Mouse (Mus musculus) heart, embryonic 12.5 days (tissue): ENCODE data around the gene Hand2. TPM values are rescaled to one million over a fixed set of nuclear protein-coding genes. Genes with fewer than 3 reads are reported as not detected.
A peak's percentile ranks its signal among the peaks of the same experiment; 100 is the strongest.

Experiments used
- ATAC-seq: fragments of 200-750 bp; cut with Nextera tagmentation; 2 replicates; pipeline ENCODE4 v1.8.0; 2017; ENCODE audit warnings: moderate TSS enrichment, moderate library complexity; ENCODE audit not compliant: insufficient number of reproducible peaks, low FRiP score
- H3K27ac ChIP-seq: fragments of 300-500 bp; sonication (generic); 2 replicates; pipeline ENCODE4 v1.5.1; 2016; ENCODE audit warnings: mild to moderate bottlenecking, moderate library complexity; ENCODE audit not compliant: poor library complexity, severe bottlenecking
- H3K27me3 ChIP-seq: fragments of 300-500 bp; sonication (generic); replicated peaks from 2 replicates; pipeline ENCODE4 v1.6.1; 2016; ENCODE audit warnings: mild to moderate bottlenecking, moderate library complexity
- H3K36me3 ChIP-seq: fragments of 300-500 bp; sonication (generic); 2 replicates; pipeline ENCODE4 v1.6.1; 2016; ENCODE audit warnings: mild to moderate bottlenecking, moderate library complexity
- H3K4me1 ChIP-seq: fragments of 300-500 bp; sonication (generic); replicated peaks from 2 replicates; pipeline ENCODE4 v1.6.1; 2016; ENCODE audit warnings: mild to moderate bottlenecking
- H3K4me2 ChIP-seq: fragments of 300-500 bp; sonication (generic); 2 replicates; pipeline ENCODE4 v1.6.1; 2016; ENCODE audit warnings: mild to moderate bottlenecking, moderate library complexity
- H3K4me3 ChIP-seq: fragments of 300-500 bp; sonication (generic); 2 replicates; pipeline ENCODE4 v1.5.1; 2016; ENCODE audit warnings: mild to moderate bottlenecking
- H3K9ac ChIP-seq: fragments of 300-500 bp; sonication (generic); 2 replicates; pipeline ENCODE4 v1.6.1; 2016; ENCODE audit warnings: mild to moderate bottlenecking, moderate library complexity
- H3K9me3 ChIP-seq: fragments of 300-500 bp; sonication (generic); replicated peaks from 2 replicates; pipeline ENCODE4 v1.6.1; 2016; ENCODE audit warnings: mild to moderate bottlenecking, moderate library complexity
- WGBS: fragments of 180-500 bp; shearing (Covaris S2); methylation state at CpG from one replicate; pipeline ENCODE4 v1.1.7; 2016; 5-methylcytosine and 5-hydroxymethylcytosine counted together
- polyA plus RNA-seq: library from polyadenylated mRNA; unstranded; fragments of >200 nt; fragmentation: Nextera tagmentation; extraction: Ambion mirVana; gene quantifications from 2 replicates; pipeline ENCODE4 v1.2.1, GENCODE M21; 2016

Gene Hand2
- polyA plus RNA-seq, result 18.0 and 19.4 TPM in 2 replicates

DNA sequence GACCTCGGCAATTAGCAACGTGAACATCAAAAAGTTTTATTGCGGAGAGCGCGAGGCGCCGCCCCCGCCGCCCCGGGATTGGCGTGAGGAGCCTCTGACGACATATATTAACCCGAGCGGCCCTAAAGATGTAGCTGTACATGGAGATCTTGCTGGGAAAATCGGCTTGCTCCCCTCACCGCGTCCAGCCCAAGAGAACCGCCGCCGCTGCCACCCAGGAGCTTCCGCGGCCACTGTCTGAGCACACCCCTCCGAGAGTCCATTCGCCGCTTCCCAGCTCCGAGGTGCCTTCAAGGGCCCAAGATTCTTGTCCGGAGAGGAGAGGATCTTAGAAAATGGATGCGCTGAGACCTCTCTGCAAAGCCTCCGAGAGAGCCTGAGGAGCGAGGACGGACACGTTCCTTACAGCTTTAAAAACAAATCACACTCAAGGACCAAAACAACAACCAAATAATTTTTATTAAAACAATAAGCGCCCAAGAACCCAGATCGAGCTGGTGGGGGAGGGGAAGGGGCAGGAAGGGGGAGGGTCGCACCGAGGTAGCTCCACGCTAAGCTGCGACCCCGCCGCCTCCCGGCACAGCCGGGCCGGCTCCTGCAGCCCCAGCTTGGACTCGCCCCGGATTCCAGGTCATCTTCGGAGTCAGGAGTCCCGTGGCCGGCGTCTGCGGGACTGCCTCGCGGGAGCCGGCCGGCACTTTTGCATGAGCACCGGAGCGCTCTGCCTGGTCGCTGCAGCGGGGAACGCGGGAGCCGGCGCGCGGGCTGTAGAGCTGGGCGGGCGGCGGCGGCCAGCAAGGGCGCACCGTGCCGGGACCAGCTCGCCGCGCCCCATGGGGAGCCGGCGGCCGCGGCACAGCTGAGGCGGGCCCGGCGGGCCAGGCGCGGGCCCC, at the start of gene Hand2:
Gene Hand2 (plus strand): TSS at position 133 of the 893 bp plus-strand sequence.
- Histone ChIP-seq H3K4me2 (peak within 1 kb of the TSS; percentile 94), H3K9ac (peak within 1 kb of the TSS; percentile 100), H3K36me3 (peaks cover 24% of the 10 kb centered on the region), H3K9me3 (no peaks in the 10 kb centered on the region), H3K27me3 (no peaks in the 10 kb centered on the region), H3K4me1 (peaks cover 14% of the 10 kb centered on the region), H3K4me3 (peak within 1 kb of the TSS; percentile 91), H3K27ac (peak within 1 kb of the TSS; percentile 98)
- under 1% methylated on average over 83 of the region's 83 CpGs for WGBS
- ATAC-seq, result peak; percentile 86

DNA sequence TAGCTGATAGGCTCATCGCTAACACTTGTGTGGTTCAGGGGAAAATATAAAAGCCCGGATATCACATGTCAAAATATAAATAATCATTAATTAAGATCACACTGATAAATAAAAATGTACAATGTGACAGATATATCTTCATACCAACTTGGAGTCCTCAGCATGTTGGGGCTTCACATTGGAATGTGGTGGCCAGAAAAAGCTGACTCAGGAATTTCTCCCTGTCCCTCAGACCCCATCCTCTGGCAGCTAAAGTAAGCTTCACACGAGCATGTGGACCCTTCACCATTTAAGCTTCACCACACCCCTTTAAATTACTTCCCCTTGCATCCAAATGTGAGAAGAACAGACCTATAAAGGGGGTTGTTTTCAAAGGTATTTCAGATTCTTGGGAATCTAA, 47.7 kb upstream of the Hand2 start:
- H3K9ac ChIP-seq, result no peak overlapping the region
- H3K4me1 ChIP-seq, result no peaks in the 10 kb centered on the region
- H3K4me3 ChIP-seq, result no peak overlapping the region
- no peak overlapping the region for H3K27ac ChIP-seq
- no peak for ATAC-seq
- no peaks in the 10 kb centered on the region for H3K27me3 ChIP-seq
- H3K4me2 ChIP-seq, result no peak overlapping the region
- no peaks in the 10 kb centered on the region for H3K36me3 ChIP-seq
- 69% methylated on average over 3 of the region's 3 CpGs for WGBS
- no peaks in the 10 kb centered on the region for H3K9me3 ChIP-seq

DNA sequence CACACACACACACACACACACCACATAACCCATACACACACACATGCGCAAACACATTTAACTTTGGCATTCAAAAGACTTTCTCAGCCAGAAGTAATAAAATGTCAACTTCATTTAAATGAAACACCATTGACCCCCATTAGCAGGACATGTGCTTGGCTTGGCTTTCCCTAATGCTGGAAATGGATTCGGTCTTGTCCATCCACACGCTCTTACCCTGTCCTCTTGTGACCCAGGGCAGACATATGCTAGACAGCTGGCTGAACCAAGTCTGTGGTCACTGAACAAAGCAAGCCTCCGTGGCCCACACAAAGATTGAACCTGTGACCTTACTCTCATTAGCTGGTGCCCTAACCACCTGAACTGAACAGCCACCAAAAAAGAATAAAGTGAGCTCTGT, 27.3 kb upstream of the Hand2 start:
- no peak for ATAC-seq
- 85% methylated on average over 4 of the region's 4 CpGs for WGBS
- H3K27ac ChIP-seq, result no peak overlapping the region
- H3K9me3 ChIP-seq, result no peaks in the 10 kb centered on the region
- no peak overlapping the region for H3K4me3 ChIP-seq
- no peaks in the 10 kb centered on the region for H3K36me3 ChIP-seq
- H3K4me1 ChIP-seq, result no peaks in the 10 kb centered on the region
- H3K4me2 ChIP-seq, result no peak overlapping the region
- H3K9ac ChIP-seq, result no peak overlapping the region
- H3K27me3 ChIP-seq, result no peaks in the 10 kb centered on the region

DNA sequence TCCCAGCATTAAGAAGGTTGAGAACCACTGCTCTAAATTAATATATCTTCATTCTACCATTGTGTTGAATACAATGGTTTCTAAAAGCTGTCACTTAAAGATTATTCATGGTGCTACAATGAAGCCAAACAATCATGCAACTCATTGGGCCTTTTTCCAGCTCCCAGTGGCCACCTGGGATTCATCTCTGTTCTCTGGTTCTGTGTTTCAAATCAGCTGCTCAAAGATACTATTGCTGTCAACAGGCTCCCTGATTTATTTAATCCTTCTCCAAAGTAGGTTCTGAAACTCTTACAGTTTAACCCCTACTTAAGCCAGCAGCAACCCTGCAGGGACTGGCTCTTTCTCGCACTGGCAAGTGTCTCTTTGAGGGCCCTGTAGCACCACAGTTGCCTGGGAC, 17.3 kb upstream of the Hand2 start:
- H3K27ac ChIP-seq, result no peak overlapping the region
- H3K9me3 ChIP-seq, result no peaks in the 10 kb centered on the region
- H3K9ac ChIP-seq, result no peak overlapping the region
- no peak for ATAC-seq
- H3K4me1 ChIP-seq, result 0 out of 2 replicates have a peak, but pooled peaks cover 4% of the 10 kb centered on the region
- H3K4me2 ChIP-seq, result no peak overlapping the region
- 55% methylated on average over 1 of the region's 1 CpGs for WGBS
- no peak overlapping the region for H3K4me3 ChIP-seq
- no peaks in the 10 kb centered on the region for H3K27me3 ChIP-seq
- peaks cover 34% of the 10 kb centered on the region for H3K36me3 ChIP-seq

- Histone ChIP-seq H3K9ac (no peak overlapping the region), H3K27ac (no peak overlapping the region)
- 63% methylated on average over 11 of the region's 11 CpGs for WGBS
Observed at GRCm38 (mm10) chr8:57304944-57305343, 15.8 kb upstream of the Hand2 start.

DNA sequence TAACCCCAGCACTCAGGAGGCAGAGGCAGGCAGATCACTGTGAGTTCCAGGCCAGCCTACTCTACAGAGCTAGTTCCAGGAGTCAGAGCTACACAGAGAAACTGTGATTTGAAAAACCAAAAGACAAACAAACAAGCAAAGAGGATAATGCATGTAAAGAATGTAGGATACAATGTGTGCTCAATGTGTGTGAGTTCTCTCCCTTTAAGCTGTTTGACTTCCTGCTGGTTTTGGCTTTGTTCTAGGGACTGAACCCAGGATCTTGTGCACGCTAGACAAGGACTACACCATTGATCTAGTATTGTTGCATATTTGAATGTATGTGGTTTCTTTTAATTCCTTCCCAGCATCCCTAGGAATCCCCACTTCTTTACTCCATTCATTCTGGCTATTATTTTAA, 14.3 kb upstream of the Hand2 start:
- no peak overlapping the region for H3K27ac ChIP-seq
- no peaks in the 10 kb centered on the region for H3K9me3 ChIP-seq
- no peaks in the 10 kb centered on the region for H3K27me3 ChIP-seq
- H3K4me3 ChIP-seq, result no peak overlapping the region
- 0 out of 2 replicates have a peak, but pooled peaks cover 4% of the 10 kb centered on the region for H3K4me1 ChIP-seq
- H3K4me2 ChIP-seq, result no peak overlapping the region
- H3K9ac ChIP-seq, result no peak overlapping the region
- peaks cover 34% of the 10 kb centered on the region for H3K36me3 ChIP-seq
- no peak for ATAC-seq
- WGBS, result 80% methylated on average over 1 of the region's 1 CpGs

More at GRCm38 (mm10) chr8:57304944-57305343, 15.8 kb upstream of the Hand2 start:
- no peaks in the 10 kb centered on the region for H3K9me3 ChIP-seq
- no peak for ATAC-seq
- H3K4me1 ChIP-seq, result 0 out of 2 replicates have a peak, but pooled peaks cover 4% of the 10 kb centered on the region
- H3K36me3 ChIP-seq, result peaks cover 34% of the 10 kb centered on the region
- H3K4me2 ChIP-seq, result no peak overlapping the region
- no peak overlapping the region for H3K4me3 ChIP-seq
- no peaks in the 10 kb centered on the region for H3K27me3 ChIP-seq

DNA sequence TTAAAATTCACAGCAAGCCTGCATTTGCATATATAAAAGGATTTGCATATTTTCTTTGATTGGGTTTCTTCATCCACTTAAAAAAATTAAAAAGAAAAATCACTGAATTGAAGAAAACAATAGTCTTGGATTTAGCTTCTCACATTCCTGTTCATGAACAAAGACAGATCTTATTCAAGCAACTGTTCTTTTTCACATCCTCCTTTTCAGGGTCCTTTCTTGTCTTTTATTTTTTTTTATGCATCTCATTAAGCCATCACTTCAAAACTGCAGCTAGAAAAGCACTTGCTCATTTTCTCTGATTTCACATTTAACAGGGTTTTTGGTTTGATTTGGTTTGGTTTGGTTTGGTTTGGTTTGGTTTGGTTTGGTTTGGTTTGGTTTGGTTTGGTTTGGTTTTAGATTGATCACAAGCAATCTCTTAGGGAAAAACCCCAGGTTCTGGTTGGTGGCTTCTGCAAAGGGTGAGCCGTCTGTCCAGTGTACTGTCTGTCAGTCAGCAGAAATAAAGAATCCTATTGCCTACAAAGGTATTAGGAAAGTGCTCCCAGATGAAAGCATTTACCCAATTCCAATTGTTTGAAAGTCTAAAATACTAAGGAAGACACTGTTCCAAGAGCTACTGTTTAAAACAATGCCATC, 10.8 kb upstream of the Hand2 start:
- Histone ChIP-seq H3K4me3 (no peak overlapping the region), H3K4me2 (no peak overlapping the region), H3K27ac (no peak overlapping the region), H3K9me3 (no peaks in the 10 kb centered on the region), H3K4me1 (peaks cover 17% of the 10 kb centered on the region), H3K27me3 (no peaks in the 10 kb centered on the region), H3K36me3 (peaks cover 29% of the 10 kb centered on the region), H3K9ac (no peak overlapping the region)
- WGBS, result 56% methylated on average over 1 of the region's 1 CpGs
- no peak for ATAC-seq

DNA sequence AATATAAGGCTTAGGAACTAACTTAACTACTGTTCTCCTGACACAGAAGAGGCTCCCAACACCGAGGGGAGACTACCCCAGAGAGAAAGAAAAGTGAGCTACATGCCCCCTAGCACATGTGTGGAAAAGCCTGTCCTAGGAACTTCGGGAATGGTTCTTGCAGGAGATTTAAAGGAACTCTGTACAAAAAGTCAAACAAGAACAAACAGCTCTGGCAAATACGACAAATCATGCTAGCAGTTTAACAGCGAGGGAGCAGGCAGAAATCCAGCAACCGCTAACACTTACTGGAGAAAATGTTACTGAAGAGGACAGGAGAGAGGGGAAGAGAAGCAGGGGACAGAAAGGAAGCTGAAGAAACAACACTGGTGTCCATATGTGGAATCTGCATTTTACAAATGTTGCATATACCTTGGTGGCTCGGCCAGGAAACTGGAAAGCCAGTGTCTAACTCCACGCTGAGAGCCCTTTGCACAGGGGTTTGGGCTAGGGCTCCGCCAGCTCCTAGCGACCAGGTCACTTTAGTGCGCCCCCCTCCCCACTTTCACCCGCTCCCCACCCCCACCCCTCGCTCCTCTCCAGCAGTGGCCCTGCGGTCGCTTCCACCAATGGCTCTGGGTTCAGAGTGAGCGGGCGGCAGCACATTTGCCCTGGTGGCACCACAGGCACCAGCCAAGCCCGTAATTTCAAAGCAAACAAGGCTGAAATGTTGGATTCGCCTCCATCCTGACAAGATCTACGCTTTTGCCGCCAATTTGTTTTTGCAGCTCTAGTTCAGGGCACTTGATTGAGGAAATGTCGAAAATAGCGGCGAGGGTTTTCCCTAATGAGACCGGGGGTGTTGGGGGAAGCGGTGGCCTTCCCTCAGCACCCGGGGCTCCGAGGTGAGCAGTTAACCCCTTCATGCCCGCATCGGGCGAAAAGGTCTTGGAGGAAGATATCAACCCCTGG, 8.5 kb upstream of the Hand2 start:
- no peaks in the 10 kb centered on the region for H3K9me3 ChIP-seq
- H3K27ac ChIP-seq, result peak overlapping the region; percentile 93
- under 1% methylated on average over 30 of the region's 30 CpGs for whole genome bisulfite sequencing
- H3K4me2 ChIP-seq, result peak overlapping the region; percentile 99
- no peaks in the 10 kb centered on the region for H3K27me3 ChIP-seq
- ATAC-seq, result peak; percentile 73
- peak overlapping the region; percentile 49 for H3K4me3 ChIP-seq
- peaks cover 9% of the 10 kb centered on the region for H3K36me3 ChIP-seq
- peaks cover 26% of the 10 kb centered on the region for H3K4me1 ChIP-seq
- H3K9ac ChIP-seq, result peak overlapping the region; percentile 81

GRCm38 (mm10) chr8:57313583-57313982, 7.2 kb upstream of the Hand2 start:
- H3K9ac ChIP-seq, result peak overlapping the region; percentile 76
- no peaks in the 10 kb centered on the region for H3K9me3 ChIP-seq
- peak overlapping the region; percentile 82 for H3K27ac ChIP-seq
- WGBS, result 17% methylated on average over 10 of the region's 10 CpGs
- no peak for ATAC-seq
- peaks cover 26% of the 10 kb centered on the region for H3K4me1 ChIP-seq
- H3K4me3 ChIP-seq, result peak overlapping the region; percentile 33
- no peaks in the 10 kb centered on the region; the same call in 1 of the 2 replicates for H3K36me3 ChIP-seq
- H3K27me3 ChIP-seq, result no peaks in the 10 kb centered on the region
- H3K4me2 ChIP-seq, result peak overlapping the region; percentile 71

DNA sequence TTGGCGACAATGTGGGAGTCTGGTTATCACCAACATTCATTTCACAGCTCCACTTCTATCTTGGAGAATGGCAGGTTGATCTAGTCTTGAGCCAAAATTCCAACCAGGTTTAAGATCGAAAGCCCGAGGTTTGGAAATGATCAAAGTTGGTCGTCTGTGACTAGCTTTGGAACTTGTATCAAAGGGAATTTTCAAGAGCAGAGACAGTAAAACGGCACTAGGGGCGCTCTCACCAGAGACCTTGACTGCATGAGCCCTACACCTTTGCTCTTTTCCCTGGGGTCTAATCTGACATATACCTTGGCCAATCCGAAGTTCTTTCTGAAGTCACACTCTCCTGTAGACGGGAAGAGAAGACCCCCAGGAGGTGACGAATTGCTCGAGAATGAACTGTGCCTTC, 6.6 kb upstream of the Hand2 start:
- ATAC-seq, result no peak

More for the DNA sequence above, 6.6 kb upstream of the Hand2 start:
- 5% methylated on average over 10 of the region's 10 CpGs for WGBS
- H3K4me3 ChIP-seq, result peak overlapping the region; percentile 33
- no peaks in the 10 kb centered on the region; the same call in 1 of the 2 replicates for H3K36me3 ChIP-seq
- H3K4me2 ChIP-seq, result peak overlapping the region; percentile 71
- peaks cover 26% of the 10 kb centered on the region for H3K4me1 ChIP-seq
- peak overlapping the region; percentile 82 for H3K27ac ChIP-seq
- no peaks in the 10 kb centered on the region for H3K9me3 ChIP-seq
- peak overlapping the region; percentile 76 for H3K9ac ChIP-seq
- H3K27me3 ChIP-seq, result no peaks in the 10 kb centered on the region
